Mouse (Mus musculus): Measurements from ENCODE around the gene Rexo2.

GRCm38 (mm10) chr9:48525566-48525965 is 45.1 kb upstream of the Rexo2 start:
- TF ChIP-seq CTCF (IDR thresholded peaks at IDR 0.05; ENCODE audit: borderline replicate concordance, control insufficient read depth, extremely low read depth, insufficient read depth, low read length, poor library complexity) (no peak), POLR2A (IDR thresholded peaks at IDR 0.05; ENCODE audit: control insufficient read depth, extremely low read depth, insufficient read depth, low read length, poor library complexity) (no peak)

All from thymus, adult 2 months (tissue).